Mouse (Mus musculus) effector memory CD4-positive, alpha-beta T cell, adult 5 months (primary cell): ENCODE data around the gene Unc5c. TPM values are rescaled to one million over a fixed set of nuclear protein-coding genes. Genes with fewer than 3 reads are reported as not detected.

Experiments
- polyA plus RNA-seq: library from polyadenylated mRNA; unstranded; fragments of 100-300 nt; shearing (Covaris generic); gene quantifications from one replicate; pipeline ENCODE4 v1.2.1, GENCODE M21; 2017

The Unc5c gene
- polyA plus RNA-seq: 0.21 TPM

DNA sequence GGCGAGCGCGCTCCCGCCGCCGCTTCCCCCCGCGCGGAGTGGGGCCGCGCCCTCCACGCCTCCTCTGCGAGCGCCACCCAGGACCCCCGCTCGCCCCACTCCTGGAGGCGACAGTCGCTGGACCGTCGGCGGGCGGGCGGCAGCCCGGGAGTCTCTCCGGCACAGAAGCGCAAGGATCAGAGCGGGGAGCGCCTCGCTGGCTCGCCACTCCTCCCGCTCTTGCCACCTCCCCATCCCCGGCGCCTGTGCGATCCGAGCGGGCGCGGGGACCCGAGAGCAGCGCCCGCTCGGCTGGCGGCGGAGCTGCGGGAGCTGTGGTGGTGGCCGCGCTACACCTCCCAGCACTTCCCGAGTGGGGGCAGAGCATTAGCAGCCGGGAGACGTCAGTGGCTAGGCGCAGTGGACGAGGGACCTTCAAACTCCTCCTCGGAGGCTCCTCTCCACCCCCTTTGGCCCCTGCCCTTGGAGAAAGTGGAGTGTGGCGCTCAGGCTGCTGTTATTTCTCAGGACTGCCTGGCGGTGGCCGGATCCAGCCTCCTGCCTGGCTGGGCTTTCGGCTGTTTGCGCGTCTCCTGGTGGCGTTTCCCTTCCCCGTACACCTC lies at the start of gene Unc5c:
TSS of gene Unc5c (plus strand) at position 113 of the 602 bp plus-strand sequence.

